Mouse (Mus musculus) heart, postnatal 36 days (tissue): ENCODE data around the gene Galnt2. TPM values are rescaled to one million over a fixed set of nuclear protein-coding genes. Genes with fewer than 3 reads are reported as not detected.
A peak's percentile ranks its signal among the peaks of the same experiment; 100 is the strongest.

Source experiments
- DNase-seq, 2 experiments: peaks; one replicate each; pipeline ENCODE4 v3.0.0; 2021 to 2022
- intact Hi-C: fragments of 180-260 bp; cut with DNase I; formaldehyde crosslinking; loops from one replicate; pipeline ENCODE4 v1.15.1; 2025
- total RNA-seq, 2 experiments: library from RNA; stranded (reverse); gene quantifications; 2 replicates each; pipeline ENCODE4 v1.2.3; 2021

Galnt2 gene
- total RNA-seq, 2 experiments from 2014 or later = 32.1 to 34.2 TPM

DNA sequence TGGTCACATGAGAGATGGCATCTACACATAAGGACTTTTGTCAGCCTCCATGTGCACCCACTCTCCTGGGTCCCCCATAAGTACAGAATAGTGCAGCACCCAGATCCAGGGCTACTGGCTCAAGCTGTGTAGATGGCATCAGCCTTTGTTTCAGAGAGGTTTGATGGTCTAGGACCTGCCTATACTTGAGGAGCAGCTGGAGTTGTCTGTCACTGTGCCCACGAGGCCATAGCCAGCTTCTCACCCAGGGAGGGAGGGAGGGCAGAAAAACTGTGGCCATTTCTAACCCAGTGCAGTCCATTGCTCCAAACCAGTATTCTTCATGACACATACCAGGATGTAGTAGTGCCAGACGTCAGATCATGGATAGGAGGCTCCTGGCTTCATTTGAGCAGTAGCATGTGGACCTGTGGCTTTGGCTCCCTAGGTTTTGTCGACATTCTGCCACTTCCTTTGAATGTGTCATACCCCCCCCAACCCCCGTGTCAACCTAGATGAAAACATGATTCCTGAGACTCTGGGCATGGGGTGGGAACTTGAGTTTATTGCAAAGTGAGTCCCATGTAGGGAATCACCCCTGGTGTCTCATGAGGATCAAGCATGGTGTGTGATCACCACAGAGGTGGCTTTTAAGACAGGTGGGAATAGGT lies 57.1 kb downstream of the Galnt2 start:
- DNase-seq = no peak
- intact Hi-C loops = no loop called here

DNA sequence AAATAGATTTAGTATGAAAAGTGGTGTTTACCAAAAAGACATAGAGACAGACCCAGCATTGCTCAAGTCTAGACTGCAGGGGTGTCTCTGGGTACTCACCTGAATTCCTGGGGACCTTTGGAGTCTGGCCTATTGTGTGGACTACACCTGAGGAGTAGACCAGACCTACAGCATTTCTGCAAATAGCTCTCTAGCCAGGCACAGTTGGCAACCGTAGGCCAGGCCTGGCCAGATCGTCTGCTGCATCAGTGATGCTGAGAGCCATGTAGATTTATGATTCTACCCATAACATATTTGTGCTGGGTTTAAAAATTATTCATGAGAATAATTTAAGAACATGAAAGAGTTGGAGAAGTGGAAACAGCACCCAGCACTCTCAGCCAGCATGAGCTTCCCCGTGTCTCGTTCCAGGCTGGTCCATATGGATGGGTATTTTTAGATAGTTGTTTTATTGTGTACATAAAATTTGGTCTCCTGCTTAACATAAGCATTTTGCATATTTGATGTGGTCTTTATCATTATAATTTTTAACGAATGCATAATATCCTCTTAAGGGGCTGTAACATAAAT lies 58.4 kb downstream of the Galnt2 start:
- DNase-seq = no peak
- intact Hi-C loops = loop anchor here (5.0 kb wide), 1 partner anchor 58 kb away; no protein-coding TSS in a partner anchor

DNA sequence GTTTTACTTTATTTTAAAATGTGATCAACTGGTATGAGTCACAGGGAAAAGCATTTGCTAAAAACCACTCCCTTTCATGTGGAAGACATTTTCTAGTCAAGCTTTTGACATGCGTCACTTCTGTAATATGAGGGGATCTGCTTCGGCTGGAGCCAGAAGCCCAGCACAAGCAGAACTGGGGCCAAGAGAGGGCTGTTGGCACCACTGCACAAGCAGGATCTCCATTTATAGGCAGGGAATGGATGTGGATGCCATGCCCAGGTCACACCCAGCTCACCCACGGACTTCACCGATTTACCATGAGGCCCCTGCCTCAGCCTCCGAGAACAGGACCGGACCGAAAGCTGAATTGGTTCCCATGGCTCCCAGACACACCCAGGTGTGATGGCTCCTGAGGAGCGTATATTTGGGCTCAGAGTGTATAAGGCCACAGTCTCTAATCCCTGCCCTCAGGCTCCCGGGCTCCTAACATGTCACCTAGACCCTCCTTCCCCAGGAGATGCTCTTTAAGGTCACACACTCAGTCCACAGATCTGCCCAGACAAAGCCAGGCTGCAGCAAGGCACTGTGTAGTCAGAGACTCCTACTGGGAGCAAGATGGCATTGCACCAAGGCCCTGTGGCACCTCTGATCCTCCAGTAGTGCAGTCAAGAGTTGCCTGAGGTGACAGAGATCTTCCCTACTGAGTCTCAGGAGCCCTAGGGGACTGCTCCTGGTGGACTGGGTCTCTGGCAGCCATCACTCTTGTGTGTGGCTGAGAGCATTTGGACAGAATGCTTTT lies 59.9 kb downstream of the Galnt2 start:
- DNase-seq = no peak
- intact Hi-C loops = loop anchor here (5.0 kb wide), 1 partner anchor 56 kb away; no protein-coding TSS in a partner anchor

DNA sequence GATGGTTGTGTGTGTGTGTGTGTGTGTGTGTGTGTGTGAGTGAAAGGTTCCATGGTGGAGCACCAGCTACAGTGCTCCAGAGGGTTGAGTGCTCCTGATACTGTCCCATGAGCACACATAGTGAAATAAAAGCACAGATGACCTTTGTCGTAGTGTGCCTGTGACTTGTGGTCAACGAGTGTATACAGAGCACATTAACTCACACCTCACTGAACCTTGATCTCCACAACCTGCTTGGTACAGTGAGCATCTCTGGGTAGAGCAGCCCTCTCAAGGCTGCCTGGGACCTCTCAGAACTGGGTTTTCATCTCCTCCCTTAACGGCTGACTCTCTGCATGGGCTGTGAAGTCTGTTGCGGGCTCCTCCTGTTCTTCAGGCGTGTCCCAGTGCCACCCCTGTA lies 60.5 kb downstream of the Galnt2 start:
- no peak for DNase-seq
- intact Hi-C loops = loop anchor here (5.0 kb wide), 1 partner anchor 56 kb away; no protein-coding TSS in a partner anchor

DNA sequence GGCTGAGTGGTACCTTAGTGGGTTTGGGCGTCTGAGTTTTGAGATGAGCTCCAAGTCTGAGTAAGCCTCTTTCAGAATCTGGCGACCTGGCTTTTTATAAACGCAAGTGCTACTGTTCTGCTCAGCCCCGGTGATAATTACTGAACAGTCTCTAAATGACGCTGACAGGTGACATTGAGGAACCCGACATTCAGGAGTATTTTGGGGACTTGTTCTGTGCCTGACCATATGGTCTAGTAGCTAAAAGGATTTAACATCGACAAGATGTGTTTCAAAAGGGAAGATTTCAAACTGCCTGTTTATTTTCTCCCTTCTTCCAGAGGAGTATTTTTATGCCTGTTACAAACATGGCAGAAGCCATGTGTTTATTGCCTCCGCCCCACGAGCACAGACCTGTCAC lies 61.8 kb downstream of the Galnt2 start:
- DNase-seq = no peak
- intact Hi-C loops = loop anchor here (5.0 kb wide), 1 partner anchor 54 kb away; no protein-coding TSS in a partner anchor

DNA sequence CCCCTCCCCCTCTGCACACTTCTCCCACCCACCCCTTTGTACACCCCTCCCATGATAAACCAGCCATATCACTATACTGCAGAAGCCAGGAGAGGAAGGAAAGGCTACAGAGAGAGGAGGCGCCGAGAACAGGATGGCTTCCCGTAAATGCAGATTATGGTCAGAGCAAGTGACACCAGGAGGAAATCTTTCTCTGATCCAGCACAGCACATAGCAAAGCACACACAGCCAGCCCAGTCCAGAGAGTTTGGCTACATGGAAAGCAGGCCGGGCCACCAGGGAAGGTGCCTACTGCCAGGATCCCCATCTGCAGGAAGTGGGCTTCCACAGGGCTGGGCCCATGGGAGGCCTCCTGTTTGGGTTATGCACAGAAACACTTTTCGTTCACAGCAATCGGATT lies 63.2 kb downstream of the Galnt2 start:
- no peak for DNase-seq
- intact Hi-C loops = loop anchor here (5.0 kb wide), 1 partner anchor 53 kb away; no protein-coding TSS in a partner anchor

DNA sequence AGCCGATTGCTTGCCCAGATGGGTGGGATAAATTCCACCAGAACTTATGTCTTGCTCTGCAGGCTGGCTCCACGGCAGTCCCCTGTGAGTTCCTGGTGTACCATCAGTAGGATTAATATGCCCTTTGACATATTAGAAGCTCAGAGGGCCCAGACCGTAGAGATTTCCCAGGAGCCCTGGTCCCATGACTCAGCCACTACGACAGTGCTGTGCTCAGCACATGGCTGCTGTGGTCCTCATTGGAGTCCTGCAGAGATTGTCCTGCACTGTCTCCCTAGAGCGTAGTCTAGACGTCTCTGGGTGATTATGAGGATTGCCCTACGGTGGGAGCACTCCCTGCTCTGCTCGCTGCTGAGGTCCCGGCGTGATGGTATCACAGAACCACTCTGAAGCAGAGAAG lies 63.7 kb downstream of the Galnt2 start:
- intact Hi-C loops = loop anchor here (5.0 kb wide), 1 partner anchor 52 kb away; no protein-coding TSS in a partner anchor
- no peak for DNase-seq

DNA sequence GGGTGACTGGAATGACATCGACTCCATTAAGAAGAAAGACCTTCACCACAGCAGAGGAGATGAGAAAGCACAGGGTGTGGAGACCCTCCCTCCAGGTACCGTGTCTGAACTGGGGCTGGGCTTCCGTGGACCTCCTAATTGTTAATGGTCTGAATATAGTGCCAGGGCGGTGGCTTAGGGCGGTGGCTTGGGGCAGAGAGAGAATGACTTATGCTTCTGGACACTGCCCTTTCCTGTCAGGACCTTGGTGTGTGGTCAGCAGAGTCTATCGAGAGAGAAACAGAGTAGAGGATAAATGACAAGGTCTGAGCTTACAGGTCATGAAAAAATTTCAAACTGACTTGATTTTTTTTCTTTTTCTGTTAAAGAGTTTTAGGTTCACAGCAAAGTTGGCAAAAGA lies 64.2 kb downstream of the Galnt2 start:
- DNase-seq = no peak
- intact Hi-C loops = no loop called here

DNA sequence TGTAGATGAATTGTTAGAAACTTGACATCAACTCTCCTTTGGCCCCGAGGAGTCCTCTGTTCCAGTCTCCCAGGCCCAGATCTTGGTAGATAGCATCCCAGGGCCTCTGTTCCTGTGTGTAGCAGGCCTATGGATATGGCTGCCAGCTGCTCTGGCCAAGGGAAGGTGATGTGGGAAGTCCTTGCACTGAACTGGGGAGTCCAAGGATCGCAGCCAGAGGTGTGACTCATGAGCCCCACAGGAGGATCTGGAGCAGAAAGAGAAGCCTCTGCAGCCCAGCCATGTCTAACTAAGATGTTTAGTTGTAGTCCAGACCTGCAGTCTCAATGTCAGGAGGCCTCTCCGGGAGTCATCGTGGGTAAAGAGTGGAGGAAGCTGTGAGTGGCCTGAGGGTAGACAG lies 70.3 kb downstream of the Galnt2 start:
- peak in 1 of 2 experiments; percentile 38 for DNase-seq
- intact Hi-C loops = no loop called here

DNA sequence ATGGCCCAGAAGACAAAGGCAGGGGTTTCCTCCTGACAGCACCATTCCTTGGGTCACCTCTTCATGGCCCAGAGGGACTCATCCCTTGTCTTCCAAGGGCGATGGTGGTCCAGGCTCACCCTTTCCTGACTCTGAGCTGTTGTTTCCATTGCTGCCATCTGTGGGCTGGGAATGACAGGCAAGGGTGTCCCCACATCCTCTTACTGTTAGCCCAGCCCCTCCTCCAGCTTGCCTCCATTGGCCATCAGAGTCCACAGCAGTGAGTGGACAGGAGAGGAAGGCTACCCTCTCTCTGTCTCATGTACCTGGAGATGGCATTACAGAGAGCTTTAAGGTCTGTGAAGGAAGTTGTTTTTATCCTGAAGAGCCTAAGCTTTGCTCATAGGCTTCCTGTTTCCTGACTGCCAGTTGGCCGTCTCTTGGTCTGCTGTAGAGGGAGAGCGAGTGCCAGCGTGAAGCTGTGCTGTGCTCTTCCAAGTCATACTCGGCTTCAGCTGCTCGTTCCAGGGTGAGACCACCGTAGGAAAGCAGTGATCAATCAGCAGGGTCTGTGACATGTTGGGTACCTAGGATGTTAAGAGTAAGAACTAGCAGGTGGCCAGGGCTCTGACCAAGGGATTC lies 70.9 kb downstream of the Galnt2 start:
- no peak for DNase-seq
- intact Hi-C loops = no loop called here

DNA sequence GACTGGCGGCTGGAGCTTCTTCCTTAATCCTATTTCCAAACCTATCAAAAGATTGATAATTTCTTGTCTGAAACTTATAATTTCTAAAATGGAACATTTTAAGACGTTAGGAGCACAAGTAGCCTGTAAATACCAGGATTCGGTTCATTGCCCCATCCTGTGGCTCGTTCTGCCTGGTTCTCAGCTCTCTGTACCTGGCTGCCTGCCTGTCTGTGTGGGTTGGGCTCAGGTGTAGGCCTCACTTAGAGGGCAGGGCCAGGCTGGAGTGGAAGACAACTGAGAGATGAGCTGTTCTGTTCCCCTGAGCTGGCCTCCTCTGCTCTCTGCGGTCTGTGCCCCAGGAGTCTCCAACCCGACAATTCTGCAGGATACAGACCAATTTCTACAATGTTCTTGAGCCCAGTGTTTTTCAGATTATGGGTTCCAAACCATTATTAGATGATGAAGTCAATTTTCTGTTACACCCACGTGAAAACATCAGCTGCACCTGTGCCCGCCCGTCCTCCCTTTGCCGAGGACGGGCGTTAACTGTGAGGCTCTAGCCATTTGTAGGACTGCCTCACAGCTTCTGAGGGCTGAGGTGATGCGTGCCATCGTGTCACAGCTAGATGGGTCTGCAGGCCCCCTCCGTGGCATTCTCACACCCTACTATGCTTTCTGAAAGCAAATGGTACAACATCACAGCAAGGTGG lies 72.2 kb downstream of the Galnt2 start:
- DNase-seq = no peak
- intact Hi-C loops = no loop called here

DNA sequence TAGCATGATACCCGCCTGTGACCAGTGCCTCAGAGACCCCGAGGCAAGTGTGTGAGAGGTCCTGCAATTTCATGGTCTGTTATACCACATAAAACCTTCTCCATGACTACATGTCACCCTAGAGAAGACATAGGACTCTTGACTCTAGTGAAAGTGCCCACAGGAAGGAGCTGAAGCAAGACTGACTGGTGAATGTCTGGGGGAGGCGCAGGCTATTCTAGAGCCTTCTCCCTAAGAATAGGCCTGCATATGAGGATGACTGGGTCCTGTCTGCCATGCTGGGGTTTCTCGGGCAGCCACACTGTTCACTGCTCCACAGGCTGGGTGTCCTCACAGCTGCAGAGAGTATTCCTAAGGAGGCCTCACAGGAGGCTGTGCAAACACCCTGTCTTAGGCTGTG lies 73.0 kb downstream of the Galnt2 start:
- no peak for DNase-seq
- intact Hi-C loops = no loop called here

DNA sequence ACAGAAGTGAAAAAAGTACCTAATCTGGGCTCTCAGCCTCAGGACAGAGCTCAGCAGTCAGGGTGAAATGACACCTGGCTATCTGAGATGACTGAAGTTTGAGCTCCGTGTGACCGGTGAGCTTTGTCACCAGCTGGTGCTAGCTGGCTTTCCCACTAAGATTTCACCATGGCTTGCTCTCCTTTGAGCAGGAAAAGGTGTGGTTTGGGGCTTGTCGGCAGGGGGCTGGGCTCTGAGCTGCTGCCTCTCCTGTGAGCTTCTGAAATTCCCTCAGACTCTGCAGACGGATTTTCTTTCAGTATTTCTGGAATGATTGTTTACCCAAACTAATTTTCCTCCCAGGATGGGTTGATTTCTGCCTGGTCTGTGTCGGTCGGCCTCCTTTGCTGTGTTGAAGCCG lies 75.4 kb downstream of the Galnt2 start:
- no peak for DNase-seq
- intact Hi-C loops = no loop called here

DNA sequence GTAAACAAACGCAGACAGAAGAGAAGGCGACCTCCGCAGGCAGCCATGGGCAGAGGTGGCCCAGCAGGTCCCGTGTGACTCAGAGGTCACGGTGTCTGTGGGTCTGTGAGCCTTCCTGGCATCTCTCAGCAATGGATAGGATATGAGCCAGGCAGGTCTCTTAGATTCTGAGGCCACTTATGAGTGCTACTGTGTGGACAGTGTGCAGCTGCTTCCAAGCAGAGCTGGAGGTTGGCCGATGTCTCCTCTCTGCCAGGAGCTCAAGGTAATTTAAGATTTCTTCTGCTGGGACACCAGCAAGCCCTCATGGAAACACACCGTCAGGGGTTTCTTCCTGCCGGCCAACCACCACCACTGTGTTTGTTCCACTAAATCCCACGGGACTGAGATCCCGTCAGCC lies 76.5 kb downstream of the Galnt2 start:
- intact Hi-C loops = no loop called here
- no peak for DNase-seq

DNA sequence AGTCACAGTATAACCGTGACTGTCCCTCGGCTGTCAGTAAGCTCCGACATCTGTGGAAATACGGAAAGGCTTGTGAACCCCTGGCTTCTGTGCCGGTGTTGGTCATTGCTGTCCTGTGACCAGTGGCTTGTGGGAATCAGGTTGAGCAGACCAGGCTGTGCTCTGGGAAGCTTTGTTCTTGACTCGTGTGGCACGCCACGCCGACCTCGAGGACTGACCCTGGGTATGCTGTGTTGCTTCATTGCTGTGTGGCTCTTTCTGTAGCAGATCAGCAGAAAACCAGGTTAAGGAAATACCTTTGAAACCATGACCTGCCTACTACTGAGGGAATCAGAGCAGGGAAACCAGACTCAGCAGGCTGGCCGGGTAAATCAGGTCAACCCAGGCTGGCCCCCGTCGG lies 79.3 kb downstream of the Galnt2 start:
- intact Hi-C loops = no loop called here
- no peak for DNase-seq

DNA sequence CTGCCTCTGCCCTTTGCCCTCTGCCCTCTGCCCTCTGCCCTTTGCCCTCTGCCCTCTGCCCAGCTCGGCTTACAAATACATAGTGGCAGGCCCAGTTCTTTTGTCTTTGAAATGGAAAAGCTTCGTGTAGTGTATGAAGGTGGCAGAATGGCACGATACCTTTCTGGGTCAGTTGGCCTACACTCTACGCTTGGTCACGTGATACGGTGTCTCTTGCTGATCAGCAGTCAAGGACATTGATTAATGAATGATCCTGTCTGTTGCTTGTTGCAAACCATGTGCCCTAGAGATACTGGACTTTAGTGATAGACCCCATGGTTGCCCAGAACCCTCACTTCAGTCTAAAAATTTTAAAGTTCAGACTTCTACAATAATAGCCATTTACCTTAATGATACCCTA lies 79.9 kb downstream of the Galnt2 start:
- intact Hi-C loops = no loop called here
- no peak for DNase-seq

DNA sequence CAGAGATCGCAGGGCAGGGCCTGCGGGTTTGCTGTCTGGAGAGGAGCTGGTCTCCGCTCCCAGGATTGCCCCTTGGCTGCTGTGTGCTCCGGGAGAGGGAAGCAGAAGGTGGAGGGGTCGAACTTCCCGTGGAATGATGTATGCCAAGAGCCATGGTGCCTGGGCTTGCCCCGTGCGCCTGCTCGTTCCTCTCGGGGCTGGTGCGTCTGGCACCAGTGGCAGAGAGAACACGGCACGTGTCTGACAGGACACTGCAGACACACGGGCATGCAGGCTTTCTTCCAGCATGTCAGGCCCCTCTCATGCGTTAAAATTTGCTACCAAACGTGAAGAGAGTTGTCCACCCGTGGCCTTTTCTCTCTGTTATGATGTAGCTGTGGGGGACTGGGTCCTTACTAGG lies 80.5 kb downstream of the Galnt2 start:
- intact Hi-C loops = no loop called here
- no peak for DNase-seq

DNA sequence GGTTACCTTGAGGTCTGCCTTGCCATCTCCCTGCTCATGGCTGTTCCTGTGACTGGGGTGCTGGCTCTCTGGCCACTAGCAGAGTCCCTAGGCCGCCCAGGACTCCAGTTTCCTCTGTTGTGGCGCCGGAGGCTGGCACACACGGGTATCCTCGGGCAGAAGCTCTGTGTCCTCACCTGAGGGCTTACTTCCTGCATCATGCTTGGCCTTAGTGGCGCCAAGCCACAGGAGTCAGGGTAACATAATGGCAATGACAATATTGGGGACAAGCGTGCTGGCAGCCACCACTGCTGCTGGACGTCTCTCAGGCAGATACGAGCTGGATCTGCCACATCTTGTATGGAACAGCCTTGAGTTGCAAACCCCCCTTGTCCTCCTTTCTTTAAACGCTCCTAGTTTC lies 81.0 kb downstream of the Galnt2 start:
- intact Hi-C loops = no loop called here

DNA sequence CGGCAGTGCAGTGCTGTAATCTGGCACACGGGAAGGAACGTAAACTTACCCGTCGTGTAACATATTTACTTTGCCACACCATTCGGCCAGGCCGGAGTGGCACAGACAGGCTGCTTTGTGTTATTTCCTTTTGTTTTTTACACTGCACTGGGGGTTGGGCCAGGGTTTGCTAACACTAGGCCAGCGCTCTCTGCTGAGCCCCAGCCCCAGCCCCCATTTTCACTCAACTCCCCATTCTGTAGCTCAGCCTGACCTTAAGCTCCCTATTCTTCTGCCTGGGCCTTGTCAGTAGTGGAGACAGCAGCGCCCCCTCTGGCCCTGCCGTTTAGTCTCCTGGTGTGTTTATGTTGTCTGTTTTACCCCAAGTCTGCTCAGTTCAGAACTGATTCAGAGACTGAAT lies 83.6 kb downstream of the Galnt2 start:
- intact Hi-C loops = no loop called here
- no peak for DNase-seq

More for the DNA sequence above, 81.0 kb downstream of the Galnt2 start:
- no peak for DNase-seq

DNA sequence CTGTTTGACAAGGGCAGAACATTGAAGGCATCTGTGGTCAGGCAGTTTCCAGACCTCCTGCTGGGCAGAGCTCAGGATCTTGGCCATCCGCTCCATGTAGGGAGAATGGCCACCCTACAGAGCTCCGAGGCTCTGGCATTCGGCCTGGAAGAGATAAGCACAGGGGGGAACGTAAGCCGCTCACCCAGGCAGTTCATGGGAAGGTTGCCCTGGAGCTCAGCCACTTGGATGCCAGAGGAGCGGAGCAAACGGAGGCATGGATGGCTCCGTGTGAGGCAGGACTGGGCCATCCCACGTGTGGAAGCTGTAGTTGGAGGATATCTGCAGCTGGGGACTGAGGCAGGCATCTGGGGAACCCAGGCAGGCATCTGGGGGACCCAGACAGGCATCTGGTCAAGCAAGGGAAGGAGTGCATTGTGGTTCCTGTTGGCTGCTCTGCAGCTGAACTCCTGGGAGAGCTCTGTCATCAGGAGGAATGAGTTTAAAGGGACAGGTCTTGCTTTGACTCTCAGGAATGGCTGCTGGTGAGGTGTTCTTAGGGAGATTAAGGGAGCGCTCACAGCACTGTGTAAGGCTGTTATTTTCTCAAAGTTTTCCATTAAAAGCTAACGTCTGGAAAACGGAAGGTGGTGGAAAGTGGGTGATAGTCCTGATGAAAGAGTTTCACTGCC lies 85.4 kb downstream of the Galnt2 start:
- DNase-seq = peak; percentile 77 to 78
- intact Hi-C loops = loop anchor here (2.0 kb wide), 1 partner anchor 34 kb away; no protein-coding TSS in a partner anchor
